Mouse (Mus musculus) spleen, adult 2 months (tissue): ENCODE measurements around the gene Elovl4.

Source experiments
- CTCF ChIP-seq: fragments of 200-500 bp; IDR thresholded peaks from 2 replicates; pipeline ENCODE4 v1.5.1; 2011; ENCODE audit warnings: mild to moderate bottlenecking, inconsistent platforms; ENCODE audit not compliant: insufficient read depth, insufficient read length, insufficient replicate concordance; ENCODE audit errors: extremely low read depth
- POLR2A ChIP-seq: fragments of 200-500 bp; IDR thresholded peaks from 2 replicates; pipeline ENCODE4 v1.6.1; 2011; ENCODE audit warnings: low read depth, low read length, inconsistent platforms

GRCm38 (mm10) chr9:83804341-83804740, 1.7 kb downstream of the Elovl4 start:
- TF ChIP-seq CTCF (no peak), POLR2A (no peak)
